Mouse (Mus musculus) stomach, postnatal 0 days (tissue): ENCODE data around the gene Ergic1. TPM values are rescaled to one million over a fixed set of nuclear protein-coding genes. Genes with fewer than 3 reads are reported as not detected.

Experiments
- ATAC-seq: fragments of 200-750 bp; cut with Nextera tagmentation; 2 replicates; pipeline ENCODE4 v1.8.0; 2017; ENCODE audit not compliant: low FRiP score, low TSS enrichment
- DNase-seq: peaks from one replicate; pipeline ENCODE4 v3.0.0-alpha.2; 2016; ENCODE audit warnings: low spot score
- H3K27ac ChIP-seq: fragments of 300-500 bp; sonication (generic); replicated peaks from 2 replicates; pipeline ENCODE4 v1.5.1; 2014; ENCODE audit warnings: mild to moderate bottlenecking, control low read depth
- H3K27me3 ChIP-seq: fragments of 300-500 bp; sonication (generic); 2 replicates; pipeline ENCODE4 v1.6.1; 2014; ENCODE audit warnings: low read length; ENCODE audit not compliant: control insufficient read depth, insufficient read depth
- H3K36me3 ChIP-seq: fragments of 300-500 bp; sonication (generic); 2 replicates; pipeline ENCODE4 v1.6.1; 2014; ENCODE audit warnings: low read length, mixed read lengths; ENCODE audit not compliant: control insufficient read depth, insufficient read depth
- H3K4me1 ChIP-seq: fragments of 300-500 bp; sonication (generic); replicated peaks from 2 replicates; pipeline ENCODE4 v1.6.1; 2014; ENCODE audit warnings: antibody characterized with exemption; ENCODE audit not compliant: control insufficient read depth, insufficient read depth
- H3K4me2 ChIP-seq: fragments of 300-500 bp; sonication (generic); replicated peaks from 2 replicates; pipeline ENCODE4 v1.6.1; 2014; ENCODE audit warnings: low read depth, mild to moderate bottlenecking, control low read depth, moderate library complexity
- H3K4me3 ChIP-seq: fragments of 300-500 bp; sonication (generic); 2 replicates; pipeline ENCODE4 v1.5.1; 2014; ENCODE audit warnings: low read depth, low read length, control low read depth
- H3K9ac ChIP-seq: fragments of 300-500 bp; sonication (generic); 2 replicates; pipeline ENCODE4 v1.6.1; 2014; ENCODE audit warnings: mild to moderate bottlenecking, low read length, control low read depth, mixed read lengths
- H3K9me3 ChIP-seq: fragments of 300-500 bp; sonication (generic); 2 replicates; pipeline ENCODE4 v1.6.1; 2016; ENCODE audit warnings: low read length; ENCODE audit not compliant: control insufficient read depth
- CTCF ChIP-seq: IDR thresholded peaks from 2 replicates; pipeline ENCODE4 v1.5.1; 2016; ENCODE audit warnings: antibody characterized with exemption, low read depth, mild to moderate bottlenecking, moderate library complexity
- EP300 ChIP-seq: optimal IDR thresholded peaks from 2 replicates; pipeline ENCODE3; 2016; ENCODE audit warnings: antibody characterized with exemption
- WGBS: fragments of 180-500 bp; shearing (Covaris S2); extraction: QIAGEN DNeasy Blood & Tissue Kit; methylation state at CpG from one replicate; pipeline ENCODE4 v1.1.7; 2014; 5-methylcytosine and 5-hydroxymethylcytosine counted together
- polyA plus RNA-seq: library from polyadenylated mRNA; unstranded; fragments of >200 nt; fragmentation: Nextera tagmentation; extraction: Ambion mirVana; gene quantifications from 2 replicates; pipeline ENCODE4 v1.2.1, GENCODE M21; 2015

Ergic1 gene
- polyA plus RNA-seq, 1 experiment from 2014 or later = 64.2 TPM

DNA sequence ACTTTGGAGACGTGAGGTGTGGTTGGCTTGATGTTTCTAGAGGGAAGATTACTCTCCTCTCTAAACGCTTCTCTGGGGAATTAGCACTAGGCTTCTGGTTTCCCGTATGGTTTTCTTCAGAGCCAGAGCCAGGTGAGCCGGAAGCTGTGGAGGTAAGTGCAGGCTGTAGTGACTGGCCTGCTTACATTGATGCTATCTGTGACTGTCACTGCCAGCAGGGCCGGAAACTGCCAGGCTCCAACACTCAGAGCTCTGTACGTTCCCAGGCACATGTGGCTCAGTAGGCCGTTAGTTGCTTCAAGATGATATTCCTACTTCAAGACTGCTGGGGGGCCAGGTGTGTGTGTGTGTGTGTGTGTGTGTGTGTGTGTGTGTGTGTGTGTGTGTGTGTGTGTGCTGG lies 32.9 kb downstream of the Ergic1 start:
- TF ChIP-seq EP300 (no peak), CTCF (no peak)
- no peak overlapping the region for H3K4me2 ChIP-seq
- no peaks in the 10 kb centered on the region for H3K27me3 ChIP-seq
- H3K27ac ChIP-seq = 0 out of 2 replicates have a peak overlapping the region, but pooled peaks have one; percentile 4
- H3K9ac ChIP-seq = no peak overlapping the region
- no peak overlapping the region for H3K4me3 ChIP-seq
- DNase-seq (no peak), ATAC-seq (no peak)
- H3K4me1 ChIP-seq = peaks cover 19% of the 10 kb centered on the region
- no peaks in the 10 kb centered on the region for H3K36me3 ChIP-seq
- no peaks in the 10 kb centered on the region for H3K9me3 ChIP-seq
- WGBS = 77% methylated on average over 7 of the region's 7 CpGs

DNA sequence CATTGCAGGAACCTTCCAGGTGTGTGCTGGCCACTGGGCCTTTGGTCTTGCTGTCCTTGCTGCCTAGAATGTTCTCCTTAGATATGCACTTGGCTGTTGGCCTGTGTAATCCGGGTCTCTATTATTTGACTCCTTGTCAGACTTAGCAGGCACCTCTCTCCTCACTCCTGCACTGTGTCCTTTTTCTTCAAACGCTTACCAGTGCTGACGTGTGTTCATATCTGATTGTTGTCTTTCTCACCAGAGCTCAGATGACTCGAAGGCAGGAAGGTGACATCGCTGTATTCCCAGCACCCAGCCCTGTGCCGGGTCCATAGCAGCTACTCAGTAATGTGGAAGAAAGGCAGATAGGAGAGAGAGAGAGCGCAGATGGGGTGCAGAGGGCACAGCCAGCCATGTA lies 33.7 kb downstream of the Ergic1 start:
- Histone ChIP-seq H3K4me3 (no peak overlapping the region), H3K27me3 (no peaks in the 10 kb centered on the region), H3K4me2 (no peak overlapping the region), H3K9ac (peak overlapping the region; percentile 31; the same call in 1 of the 2 replicates), H3K27ac (peak overlapping the region; percentile 91), H3K4me1 (peaks cover 19% of the 10 kb centered on the region), H3K9me3 (no peaks in the 10 kb centered on the region), H3K36me3 (no peaks in the 10 kb centered on the region)
- ATAC-seq (no peak), DNase-seq (no peak)
- TF ChIP-seq CTCF = no peak
- TF ChIP-seq EP300 = no peak
- 54% methylated on average over 7 of the region's 7 CpGs for WGBS

DNA sequence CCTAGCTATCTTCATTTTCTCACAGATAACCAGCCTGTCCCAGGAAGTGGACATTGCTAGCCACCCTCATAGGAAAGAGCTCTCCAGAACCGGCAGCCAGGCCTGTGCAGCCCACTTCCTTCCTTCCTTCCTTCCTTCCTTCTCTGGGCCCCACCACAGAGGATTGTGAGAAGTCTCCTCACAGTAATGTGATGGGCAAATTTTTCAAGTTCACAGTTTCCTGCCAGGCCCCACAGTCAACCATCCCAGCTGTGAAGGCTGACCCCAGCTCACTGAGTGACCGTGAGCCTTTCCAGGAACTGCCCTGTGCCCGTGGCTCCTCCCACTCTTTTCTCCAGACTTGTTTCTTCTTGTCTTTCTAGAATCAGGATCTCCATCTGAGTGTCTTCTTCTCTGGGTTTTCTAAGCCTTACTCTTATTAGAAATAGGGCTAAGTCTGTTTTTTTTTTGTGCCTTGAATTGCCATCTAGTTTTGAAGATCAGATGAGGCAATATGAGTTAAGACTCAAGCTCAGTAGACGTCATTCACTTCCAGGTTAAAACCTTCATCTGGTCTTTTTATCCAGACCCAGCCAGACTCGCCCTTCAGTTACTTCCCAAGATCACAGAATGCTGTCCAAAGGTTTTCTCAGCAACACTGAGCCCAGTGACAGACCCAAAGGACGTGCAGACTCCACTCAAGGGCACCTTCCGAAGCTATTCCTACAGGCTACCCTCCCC lies 34.3 kb downstream of the Ergic1 start:
- ATAC-seq (no peak; the same call in 1 of the 2 replicates), DNase-seq (no peak)
- Histone ChIP-seq H3K36me3 (no peaks in the 10 kb centered on the region), H3K4me1 (peaks cover 19% of the 10 kb centered on the region), H3K4me3 (no peak overlapping the region), H3K27me3 (no peaks in the 10 kb centered on the region), H3K9ac (peak overlapping the region; percentile 43; the same call in 1 of the 2 replicates), H3K4me2 (no peak overlapping the region), H3K9me3 (no peaks in the 10 kb centered on the region), H3K27ac (peak overlapping the region; percentile 91)
- TF ChIP-seq EP300 = no peak
- TF ChIP-seq CTCF = no peak
- WGBS = 37% methylated on average over 7 of the region's 7 CpGs

GRCm38 (mm10) chr17:26596168-26596658 lies 34.9 kb downstream of the Ergic1 start:
- no peaks in the 10 kb centered on the region for H3K9me3 ChIP-seq
- peak overlapping the region; percentile 5; the same call in 1 of the 2 replicates for H3K4me2 ChIP-seq
- H3K27ac ChIP-seq = peak overlapping the region; percentile 91
- no peak for TF ChIP-seq EP300
- peak; percentile 9; the same call in 1 of the 2 replicates for TF ChIP-seq CTCF
- peak overlapping the region; percentile 43; the same call in 1 of the 2 replicates for H3K9ac ChIP-seq
- 43% methylated on average over 7 of the region's 7 CpGs for WGBS
- no peak overlapping the region for H3K4me3 ChIP-seq
- H3K4me1 ChIP-seq = peaks cover 23% of the 10 kb centered on the region
- H3K36me3 ChIP-seq = no peaks in the 10 kb centered on the region
- H3K27me3 ChIP-seq = no peaks in the 10 kb centered on the region
- peak; percentile 28; the same call in 1 of the 2 replicates for ATAC-seq
- DNase-seq = peak; percentile 57

DNA sequence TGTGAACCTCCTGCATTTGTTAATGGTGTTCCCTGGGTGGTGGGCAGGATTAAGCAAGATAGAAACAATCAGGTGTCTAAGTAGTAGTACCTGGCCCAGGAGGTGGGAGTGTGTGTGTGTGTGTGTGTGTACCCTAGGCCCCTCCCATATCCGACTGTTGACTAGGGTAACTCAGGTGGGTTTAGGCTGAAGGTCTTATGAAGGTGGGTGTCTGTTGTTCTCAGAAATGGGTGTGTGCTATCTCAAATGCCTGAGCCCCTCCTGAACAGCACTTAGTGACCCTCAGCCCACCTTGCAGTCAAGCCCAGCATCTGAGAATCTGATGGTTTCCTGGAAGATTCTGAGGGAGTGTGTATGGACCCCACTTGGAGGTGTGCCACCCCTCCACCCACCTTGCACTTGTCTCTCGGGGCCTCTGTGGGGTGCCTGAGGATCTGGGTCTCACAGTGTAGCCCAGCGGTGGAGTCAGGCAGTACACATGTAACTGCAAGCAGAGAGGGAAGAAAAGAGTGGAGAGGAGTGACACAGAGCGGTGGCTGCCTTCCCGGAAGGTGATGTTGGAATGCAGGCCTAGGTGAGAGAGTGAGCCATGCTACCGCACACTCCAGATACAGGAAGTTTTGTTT lies 35.7 kb downstream of the Ergic1 start:
- H3K4me3 ChIP-seq = no peak overlapping the region
- peaks cover 27% of the 10 kb centered on the region for H3K4me1 ChIP-seq
- H3K9me3 ChIP-seq = no peaks in the 10 kb centered on the region
- H3K36me3 ChIP-seq = no peaks in the 10 kb centered on the region
- H3K9ac ChIP-seq = no peak overlapping the region
- ATAC-seq = peak; percentile 74
- H3K27ac ChIP-seq = peak overlapping the region; percentile 91
- DNase-seq = peak; percentile 69
- H3K4me2 ChIP-seq = no peak overlapping the region
- H3K27me3 ChIP-seq = no peaks in the 10 kb centered on the region
- TF ChIP-seq CTCF (peak; percentile 65), EP300 (no peak)
- WGBS = 52% methylated on average over 6 of the region's 6 CpGs
